Mouse (Mus musculus): Measurements from ENCODE around the gene Pak4.
"Not testable (repeated sequence)": the region's sequence is repeated elsewhere in the genome, so short reads cannot be mapped to it uniquely, and the experiment has no call there.

Gene Pak4

DNA sequence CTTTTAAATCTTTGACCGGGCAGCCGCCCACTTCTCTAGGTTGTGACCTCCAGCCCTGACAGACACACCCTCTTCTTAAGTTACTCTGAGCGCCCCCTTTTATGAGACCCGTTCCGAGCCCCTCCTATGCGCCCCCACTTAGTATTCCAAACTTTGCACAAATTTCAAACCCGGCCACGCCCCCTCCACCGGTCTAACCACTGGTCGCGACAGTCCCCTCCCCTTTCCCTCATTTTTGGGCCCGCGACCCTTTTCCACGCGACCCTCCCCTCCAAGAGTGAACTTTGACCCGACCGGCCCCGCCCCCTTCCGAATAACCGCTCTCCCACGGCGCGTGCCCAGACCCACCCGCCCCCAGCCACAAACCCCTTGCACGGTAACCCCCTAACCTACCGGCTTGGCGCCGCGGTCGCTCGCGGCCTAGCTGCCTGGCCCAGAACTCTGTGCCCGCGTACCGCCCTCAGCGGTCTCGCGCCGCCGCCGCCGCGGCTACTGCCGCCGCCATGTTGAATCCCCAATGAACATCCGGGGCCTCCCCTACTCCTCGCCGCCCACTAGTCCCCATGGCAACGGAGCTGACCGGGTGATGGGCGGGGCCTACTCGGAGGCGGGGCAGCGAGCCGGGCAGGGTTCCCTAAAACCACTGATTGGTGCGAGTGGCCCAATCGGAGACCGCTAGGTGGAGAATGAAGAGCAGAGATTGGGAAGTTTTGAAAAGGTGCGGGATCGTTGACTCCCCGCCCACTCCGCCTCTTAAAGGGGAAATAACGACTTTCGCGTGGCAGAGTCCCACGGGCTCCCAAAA, at the start of gene Pak4, which contains the start of gene Samd4b:
Pak4 (minus strand) TSS at position 544 of the 805 bp plus-strand sequence.
Samd4b (minus strand) TSS at position 503 of the 805 bp plus-strand sequence.
- peak; percentile 99 to 100 for DNase-seq (ENCODE audit: low spot score in 2 of 2)

DNA sequence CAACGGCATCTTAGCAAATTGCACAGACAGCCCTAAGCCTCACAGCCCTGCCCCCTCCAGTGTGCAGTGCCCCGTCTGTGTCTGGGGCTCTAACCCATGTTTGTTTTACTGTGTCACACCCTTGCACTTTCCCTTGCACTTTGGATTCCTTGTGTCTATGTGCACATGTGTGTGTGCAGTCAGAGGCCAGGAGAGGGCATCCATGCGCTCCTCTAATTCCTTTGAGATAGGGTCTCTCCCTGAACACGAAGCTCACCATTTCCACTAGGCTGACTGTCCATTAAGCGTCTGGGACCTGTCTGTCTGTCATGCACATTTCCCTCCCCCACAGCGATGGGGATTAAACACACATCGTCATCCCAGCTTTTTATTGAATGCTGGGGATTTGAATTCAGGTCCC, 49.0 kb upstream of the Pak4 start:
- DNase-seq (ENCODE audit: low spot score in 2 of 2): no peak

DNA sequence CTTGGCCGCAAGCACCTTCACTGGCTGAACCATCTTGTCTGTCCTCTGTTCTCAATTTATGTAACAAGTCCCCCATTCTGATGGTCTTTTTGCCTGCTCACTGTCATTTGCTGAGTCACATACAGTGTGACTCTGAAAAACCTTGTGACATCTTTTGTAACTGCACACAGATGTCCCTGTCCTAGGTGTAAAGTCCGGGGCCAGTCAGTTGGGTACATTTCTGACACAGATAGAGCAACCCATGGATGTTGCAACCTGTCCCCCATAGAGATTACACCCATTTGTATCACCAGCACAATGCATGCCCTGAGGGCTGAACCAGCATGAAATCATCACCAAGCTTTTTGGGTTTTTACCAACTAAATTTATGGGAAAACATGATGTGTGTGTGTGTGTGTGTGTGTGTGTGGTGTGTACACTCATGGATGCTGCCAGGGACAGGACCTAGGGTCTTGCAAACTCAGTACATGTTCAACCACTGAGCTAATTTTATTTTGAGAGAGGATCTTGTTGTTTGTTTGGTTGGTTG, 48.0 kb upstream of the Pak4 start:
- no peak for DNase-seq (ENCODE audit: low spot score in 2 of 2)

DNA sequence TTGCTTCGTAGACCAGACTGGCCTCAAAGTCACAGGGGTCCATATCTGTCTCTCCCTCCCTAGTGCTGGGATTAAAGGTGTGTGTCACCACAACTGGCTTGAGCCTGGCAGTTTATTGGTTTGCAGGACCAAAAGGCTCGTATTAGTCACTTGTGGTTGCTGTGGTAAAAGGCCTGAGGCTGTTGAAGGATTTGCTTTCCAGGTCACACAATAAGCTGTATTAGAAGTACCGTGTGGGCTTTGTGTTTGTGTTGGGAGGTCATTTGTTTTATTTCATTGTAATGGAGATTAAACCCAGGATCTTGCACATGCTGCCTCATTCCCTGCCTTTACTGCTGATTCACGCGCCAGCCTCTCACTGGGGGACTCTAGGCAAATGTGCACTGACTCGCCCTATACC, 47.4 kb upstream of the Pak4 start:
- DNase-seq (ENCODE audit: low spot score in 2 of 2): no peak

- DNase-seq (ENCODE audit: low spot score in 2 of 2): no peak
These were observed 43.6 kb upstream of the Pak4 start for GRCm38 (mm10) chr7:28641546-28641945.

GRCm38 (mm10) chr7:28637511-28637910, 39.5 kb upstream of the Pak4 start:
- DNase-seq (ENCODE audit: low spot score in 2 of 2): no peak

DNA sequence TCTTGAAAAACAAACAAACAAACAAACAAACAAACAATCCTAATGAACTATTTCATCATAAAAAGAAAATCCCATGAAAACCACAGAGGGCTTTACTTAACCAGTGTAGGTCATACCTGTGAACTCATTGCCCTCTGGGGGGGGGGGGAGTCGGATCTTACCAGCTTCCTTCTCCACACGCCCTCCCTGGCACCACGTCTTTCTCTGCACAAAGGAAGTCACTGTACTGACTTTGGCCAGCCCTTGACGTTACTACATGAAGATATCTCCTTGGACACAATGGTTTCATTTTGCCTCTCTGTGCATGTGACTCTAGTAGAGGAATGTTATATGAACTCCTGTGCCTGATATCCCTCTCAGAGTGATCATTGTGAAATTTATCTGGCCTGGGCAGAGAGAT, 36.1 kb upstream of the Pak4 start:
- DNase-seq (ENCODE audit: low spot score in 2 of 2): no peak

DNA sequence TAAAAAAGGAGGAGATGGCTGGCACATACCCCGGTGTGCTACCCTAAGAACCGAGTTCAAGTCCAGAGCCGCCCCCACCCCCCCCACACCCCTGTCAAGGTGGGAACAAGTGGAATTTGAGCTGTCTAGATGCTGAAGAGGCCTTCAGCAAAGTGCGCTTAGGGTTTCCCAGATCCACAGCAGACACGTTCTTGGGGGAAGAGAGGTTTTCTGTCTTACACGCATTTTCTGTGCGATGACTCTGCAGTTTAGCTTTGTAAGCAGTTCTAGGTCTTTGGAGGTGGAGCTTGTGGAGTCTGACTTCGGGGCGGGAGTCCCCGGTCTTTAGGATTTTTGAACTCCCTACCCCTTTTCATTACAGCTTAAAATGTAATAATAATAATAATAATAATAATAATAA, 33.1 kb upstream of the Pak4 start, which contains the start of gene Acp7:
Acp7 (minus strand) TSS at position 260 of the 400 bp plus-strand sequence.
- no peak for DNase-seq (ENCODE audit: low spot score in 2 of 2)

GRCm38 (mm10) chr7:28624791-28625190, 26.8 kb upstream of the Pak4 start:
- DNase-seq (ENCODE audit: low spot score in 2 of 2): no peak

DNA sequence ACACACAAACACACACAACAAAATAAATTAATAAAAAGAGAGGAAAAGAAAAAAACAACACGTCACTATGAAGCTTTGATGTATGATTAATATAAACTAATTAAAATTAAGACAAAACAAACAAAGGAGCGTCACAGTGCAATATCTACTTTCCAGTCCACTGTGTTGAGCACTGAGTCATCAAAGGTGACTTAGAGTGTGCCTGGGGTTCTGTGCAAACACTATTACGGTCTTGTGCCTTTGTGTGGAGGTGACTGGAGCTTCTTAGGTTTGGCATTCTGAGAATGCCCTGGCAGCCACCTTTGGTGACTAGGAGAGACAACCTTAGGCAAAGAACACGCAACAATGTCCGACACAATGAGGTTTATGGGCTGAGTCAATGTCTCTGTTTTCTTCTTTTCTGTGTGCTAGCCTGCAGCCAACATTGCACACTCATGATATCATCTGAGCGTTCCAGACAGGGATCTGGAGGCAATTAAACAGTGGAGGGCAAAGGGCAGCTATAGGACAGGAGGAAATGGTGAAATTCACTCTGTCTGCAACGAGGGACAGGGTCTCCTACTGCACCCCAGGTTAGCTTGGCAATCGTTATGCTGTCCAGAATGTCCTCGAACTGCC, 21.2 kb upstream of the Pak4 start:
- DNase-seq (ENCODE audit: low spot score in 2 of 2): no peak

- no peak for DNase-seq (ENCODE audit: low spot score in 2 of 2)
These were observed 8.0 kb upstream of the Pak4 start for GRCm38 (mm10) chr7:28605951-28606350.

DNA sequence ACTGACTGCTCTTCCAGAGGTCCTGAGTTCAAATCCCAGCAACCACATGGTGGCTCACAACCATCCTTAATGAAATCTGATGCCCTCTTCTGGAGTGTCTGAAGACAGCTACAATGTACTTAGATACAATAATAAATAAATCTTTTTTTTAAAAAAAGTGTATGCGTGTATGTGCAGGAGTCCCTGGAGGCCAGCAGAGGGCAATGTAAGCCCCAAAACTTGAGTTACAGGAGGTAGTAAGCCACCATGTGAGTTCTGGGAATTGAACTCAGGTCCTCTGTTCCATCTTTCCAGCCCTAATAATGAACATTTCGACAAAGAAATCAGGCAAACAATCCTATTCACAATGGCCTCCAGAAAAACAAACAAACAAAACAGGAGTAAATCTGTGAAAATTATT, 5.8 kb upstream of the Pak4 start:
- not testable (repeated sequence) for DNase-seq (ENCODE audit: low spot score in 2 of 2)

GRCm38 (mm10) chr7:28603136-28603535, 5.2 kb upstream of the Pak4 start:
- no peak for DNase-seq (ENCODE audit: low spot score in 2 of 2)

- DNase-seq (ENCODE audit: low spot score in 2 of 2): peak; percentile 28 to 65
These were observed 3.7 kb upstream of the Pak4 start for GRCm38 (mm10) chr7:28601668-28602067.

DNA sequence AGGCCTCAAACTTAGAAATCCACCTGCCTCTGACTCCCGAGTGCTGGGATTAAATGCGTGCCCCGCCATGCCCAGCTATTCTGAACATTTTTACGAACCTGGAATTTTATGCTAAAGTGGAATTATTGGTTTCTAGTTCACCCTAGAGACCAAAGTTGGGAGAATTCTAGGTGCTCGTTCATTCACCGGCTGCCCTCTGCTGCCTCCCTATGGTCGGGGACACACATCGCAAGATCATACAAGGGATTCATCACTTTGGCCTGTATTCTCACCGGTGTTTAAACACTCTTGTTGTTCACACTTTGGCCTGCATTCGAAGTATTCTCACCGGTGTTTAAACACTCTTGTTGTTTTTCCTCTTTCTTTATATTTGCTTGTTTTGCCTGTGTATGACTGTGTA, 3.0 kb upstream of the Pak4 start:
- peak; percentile 56 to 83 for DNase-seq (ENCODE audit: low spot score in 2 of 2)

- no peak for DNase-seq (ENCODE audit: low spot score in 2 of 2)
These were observed 966 bp upstream of the Pak4 start for GRCm38 (mm10) chr7:28598951-28599350.

GRCm38 (mm10) chr7:28597277-28597570, 761 bp downstream of the Pak4 start:
- peak; percentile 15 to 22 for DNase-seq (ENCODE audit: low spot score in 2 of 2)

- DNase-seq (ENCODE audit: low spot score in 2 of 2): peak; percentile 54 to 65
These were observed 1.3 kb downstream of the Pak4 start for GRCm38 (mm10) chr7:28596436-28597276.

GRCm38 (mm10) chr7:28595751-28596435, 2.1 kb downstream of the Pak4 start:
- DNase-seq (ENCODE audit: low spot score in 2 of 2): no peak

- peak; percentile 17 to 50 for DNase-seq (ENCODE audit: low spot score in 2 of 2)
These were observed 4.5 kb downstream of the Pak4 start for GRCm38 (mm10) chr7:28593206-28594111.

All from spleen, postnatal 10 days (tissue).